Mouse (Mus musculus) c-Kit-positive CD71-positive TER-119-negative erythroid progenitor cells, embryonic 14.5 days (primary cell): ENCODE measurements around the gene Amigo1.
"Not testable (repeated sequence)": the region's sequence is repeated elsewhere in the genome, so short reads cannot be mapped to it uniquely, and the experiment has no call there.

Experiments
- DNase-seq: peaks from one replicate; pipeline ENCODE4 v3.0.0-alpha.2; 2013; ENCODE audit warnings: low read depth

The Amigo1 gene

DNA sequence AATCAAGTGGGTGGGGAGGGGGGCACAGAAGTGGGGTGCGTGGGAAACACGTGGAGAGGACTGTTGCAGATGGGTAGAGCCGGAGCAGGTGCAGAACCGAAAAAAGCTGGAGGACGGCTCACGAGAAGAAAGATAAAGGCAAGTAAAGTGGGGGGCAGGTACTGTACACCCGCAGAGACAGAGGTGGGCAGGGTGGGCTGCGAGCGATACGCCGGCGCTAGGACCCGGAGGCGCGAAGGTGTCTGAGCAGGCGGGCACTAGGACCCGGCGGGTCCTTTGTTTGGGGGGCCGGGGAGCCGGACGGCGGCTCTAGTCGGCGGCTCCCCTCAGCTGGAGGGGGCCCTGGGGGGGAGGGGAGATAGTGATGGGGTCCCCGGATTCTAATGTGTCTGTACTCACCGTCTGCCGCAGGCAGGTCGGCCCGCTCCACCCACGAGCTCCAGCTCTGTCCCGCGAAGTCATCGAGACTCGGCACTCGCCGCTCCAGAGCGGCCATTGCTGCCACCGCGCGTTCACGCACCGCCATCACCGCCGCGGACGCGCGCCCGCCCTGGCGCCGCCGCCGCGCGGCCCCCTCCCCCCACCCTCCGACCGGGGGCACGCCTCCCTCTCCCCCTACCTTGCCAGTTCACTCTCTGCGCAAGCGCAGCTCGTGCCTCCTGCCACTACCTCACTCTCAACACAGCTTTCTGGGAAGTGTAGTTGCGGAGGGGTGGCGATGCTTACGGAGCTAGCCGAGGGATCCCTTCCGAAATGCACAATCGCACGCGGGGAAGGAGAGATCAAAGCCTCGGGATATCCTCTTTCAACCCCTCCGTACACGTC lies 24.0 kb downstream of the Amigo1 start:
- DNase-seq, result peak; percentile 90

DNA sequence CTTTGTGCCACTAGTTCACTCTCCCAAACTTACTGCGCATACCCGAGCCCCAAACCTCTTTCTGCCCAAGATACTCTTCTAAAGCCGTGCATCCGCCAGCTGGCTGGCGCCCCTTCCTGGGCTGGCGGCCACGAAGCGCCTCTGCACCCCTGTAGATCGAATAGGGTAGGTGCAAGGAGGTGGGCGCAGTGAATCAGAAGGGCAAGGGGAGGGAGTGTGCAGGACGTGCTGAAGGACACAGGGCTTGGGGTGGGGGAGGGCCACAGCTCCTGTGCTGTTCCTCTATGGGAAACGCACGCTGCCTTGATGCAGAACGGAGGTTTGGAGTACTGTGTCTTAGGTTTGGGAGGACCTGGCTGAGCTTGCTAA lies 24.6 kb downstream of the Amigo1 start, which contains the start of gene Atxn7l2:
TSS of gene Atxn7l2 (minus strand) at position 164 of the 369 bp plus-strand sequence.
- peak; percentile 20 for DNase-seq

DNA sequence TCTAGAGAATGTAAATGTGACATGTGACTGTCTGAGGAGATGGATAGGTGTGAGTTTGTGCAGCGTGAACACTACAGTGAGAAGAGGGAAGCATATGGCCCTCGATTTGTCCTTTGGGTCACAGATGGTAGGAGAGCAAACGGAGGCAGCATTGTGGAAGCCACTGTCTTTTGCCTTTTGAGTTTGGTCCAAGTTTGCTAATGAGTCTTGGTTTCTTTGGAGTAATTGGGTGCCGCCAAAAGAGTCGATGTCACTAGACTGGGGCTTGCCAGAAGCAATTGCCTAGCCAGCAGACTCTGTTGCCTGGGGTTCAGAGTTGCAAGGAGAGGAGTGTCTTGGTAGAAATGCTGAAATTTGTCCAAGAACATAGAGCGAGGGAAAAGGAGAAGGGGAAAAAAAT lies 25.7 kb downstream of the Amigo1 start:
- DNase-seq, result no peak

DNA sequence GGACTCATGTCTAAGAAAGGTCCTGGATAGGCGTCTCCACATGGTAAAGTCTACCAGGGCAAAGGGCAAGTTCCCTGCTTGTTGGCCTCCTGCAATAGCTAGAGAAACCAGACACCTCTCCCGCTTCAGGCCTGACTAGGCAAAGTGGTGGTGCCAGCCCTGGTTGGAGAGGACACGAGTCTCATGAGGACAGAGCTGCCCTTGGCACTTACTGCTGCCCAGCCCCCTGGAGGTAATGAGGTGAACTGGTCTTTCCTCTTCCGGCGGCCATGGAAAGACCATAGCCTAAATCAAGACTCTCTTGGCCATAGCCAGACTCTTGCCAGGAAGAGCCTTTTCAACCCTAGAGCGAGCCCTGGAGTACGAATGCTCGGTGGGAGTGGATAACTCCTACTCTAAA lies 26.3 kb downstream of the Amigo1 start:
- DNase-seq, result no peak

DNA sequence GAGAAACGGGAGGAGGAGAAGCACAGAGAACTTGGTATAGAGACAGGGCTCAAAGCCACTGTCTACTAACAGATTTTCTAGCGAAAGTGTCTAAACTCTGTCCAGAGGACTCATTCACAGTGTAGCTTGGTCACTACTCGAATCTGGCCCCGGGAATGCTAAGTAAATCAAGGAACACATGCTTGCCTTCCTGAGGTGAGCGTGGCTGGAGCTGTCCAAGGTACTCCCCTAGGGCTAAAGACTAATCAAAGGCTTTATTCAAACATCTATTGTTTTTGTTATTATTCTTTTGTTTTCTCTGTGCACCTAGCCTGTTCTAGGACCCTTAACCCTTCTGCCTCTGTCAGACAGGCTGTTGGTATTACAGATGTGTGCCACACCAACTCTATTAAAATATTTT lies 28.6 kb downstream of the Amigo1 start:
- peak; percentile 32 for DNase-seq

DNA sequence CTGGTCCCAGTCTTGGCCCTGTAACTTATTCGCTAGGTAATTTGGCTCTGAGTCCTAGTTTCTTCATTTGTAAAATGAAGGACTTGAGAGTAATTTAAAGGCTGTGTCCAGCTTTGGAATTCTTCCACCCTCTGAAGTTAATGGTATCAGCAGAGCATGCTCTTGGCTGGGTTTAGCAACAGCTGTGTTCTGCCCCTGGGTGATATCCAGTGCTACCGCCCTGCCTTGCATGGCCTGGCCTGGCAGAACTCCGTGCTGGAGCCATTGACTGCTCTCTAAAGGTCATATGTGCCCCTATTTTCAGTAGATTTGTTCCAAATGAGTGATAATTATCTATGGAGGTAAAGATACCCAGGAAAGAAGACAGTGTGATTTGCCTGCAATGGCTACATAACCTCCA lies 34.5 kb downstream of the Amigo1 start:
- DNase-seq, result no peak

DNA sequence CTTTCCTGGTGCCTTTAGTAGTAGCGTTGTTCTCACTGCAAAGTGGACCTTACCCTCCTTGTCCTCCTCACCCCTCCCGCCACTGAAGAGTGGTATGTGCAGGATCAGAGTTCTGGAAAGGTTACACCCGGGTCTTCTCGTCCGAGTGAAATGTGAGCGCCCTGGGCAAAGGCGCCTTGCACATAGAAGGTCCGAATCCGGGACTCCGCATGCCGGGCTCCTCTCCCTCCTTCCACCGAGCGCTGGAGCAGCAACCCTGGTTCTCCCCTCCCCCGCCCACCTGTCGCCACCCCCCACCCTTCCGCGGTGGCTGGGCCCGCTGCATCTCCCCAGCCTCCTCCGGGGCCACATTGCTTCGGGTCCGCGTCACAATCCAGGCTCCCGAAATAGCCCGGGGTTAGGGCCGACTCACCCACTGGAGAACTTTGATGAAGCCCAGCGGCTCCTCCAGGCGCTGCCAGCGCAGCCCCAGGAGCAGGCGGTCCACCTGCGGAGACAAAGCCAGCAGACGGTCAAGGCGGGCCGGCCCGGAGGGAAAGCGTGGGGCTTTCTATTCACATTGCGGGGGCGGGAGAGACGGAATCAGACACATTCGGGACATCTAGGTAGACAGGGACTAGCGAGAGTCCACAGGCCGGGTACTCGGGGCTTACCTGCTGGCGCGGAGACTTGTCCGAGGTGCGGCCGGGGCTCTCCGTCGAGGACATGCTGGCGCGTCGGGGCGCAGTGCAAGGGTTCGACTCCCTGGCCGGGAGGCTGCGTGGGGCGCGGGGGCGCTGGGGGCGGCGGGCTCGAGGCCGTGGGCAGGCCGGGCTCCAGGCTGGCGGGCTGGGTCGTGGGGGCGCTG lies 39.8 kb downstream of the Amigo1 start:
- no peak for DNase-seq

DNA sequence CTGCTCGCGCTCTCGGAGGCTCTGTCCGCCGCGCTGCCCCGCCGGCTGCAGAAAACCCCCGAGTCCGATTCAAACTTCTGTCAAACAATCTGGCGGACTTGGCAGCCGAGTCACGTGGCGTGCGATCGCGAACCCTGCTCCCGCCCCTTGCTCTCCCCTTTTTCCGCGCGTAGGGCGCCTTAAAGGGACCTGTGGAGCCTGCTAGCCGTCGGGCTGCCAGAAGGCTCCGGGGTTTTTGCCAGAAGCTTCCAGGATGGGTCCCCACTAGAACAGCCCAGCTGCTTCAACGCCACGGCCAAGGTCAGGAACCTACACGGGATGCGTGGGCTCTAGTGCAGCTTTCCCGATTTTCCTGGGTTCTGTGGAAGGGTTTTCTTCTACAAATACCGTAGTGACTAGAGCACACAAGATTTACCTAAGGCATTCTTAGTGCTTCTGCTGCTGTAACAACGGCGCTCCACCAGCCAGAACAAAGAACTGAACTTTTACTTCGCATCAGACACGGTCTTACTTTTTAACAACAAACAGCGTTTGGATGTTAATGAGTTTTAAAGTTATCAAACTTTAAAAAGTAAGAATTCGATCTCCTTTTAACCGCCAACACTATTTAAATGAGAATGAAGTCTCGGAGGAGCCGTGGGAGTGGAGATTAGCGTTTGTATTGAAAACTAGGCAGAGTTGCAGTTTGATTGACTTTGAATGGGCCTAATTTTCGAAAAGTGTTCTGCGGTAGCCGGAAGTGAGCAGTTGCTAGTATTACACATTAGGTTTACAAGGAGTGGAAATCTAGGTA lies 40.6 kb downstream of the Amigo1 start, which contains the start of gene Sypl2:
TSS of gene Sypl2 (minus strand) at position 91 of the 793 bp plus-strand sequence.
- DNase-seq, result no peak

DNA sequence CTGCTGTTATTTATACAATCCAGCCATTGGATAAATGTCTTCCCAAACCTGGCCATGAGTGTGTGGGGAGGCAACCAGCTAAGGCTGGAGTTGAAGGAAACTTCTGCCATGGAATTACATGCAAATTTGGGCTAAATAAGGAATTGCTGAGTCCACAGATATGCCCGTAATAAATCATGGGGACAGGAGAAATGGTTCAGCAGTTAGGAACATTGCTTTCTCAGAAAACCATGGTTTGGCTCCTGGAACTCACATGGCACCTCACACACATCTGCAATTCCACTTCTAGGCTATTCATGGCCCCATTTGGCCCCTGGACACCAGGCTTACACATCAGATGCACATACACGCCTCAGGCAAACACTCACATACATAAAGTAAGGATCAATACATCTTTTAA lies 41.4 kb downstream of the Amigo1 start:
- DNase-seq, result no peak

DNA sequence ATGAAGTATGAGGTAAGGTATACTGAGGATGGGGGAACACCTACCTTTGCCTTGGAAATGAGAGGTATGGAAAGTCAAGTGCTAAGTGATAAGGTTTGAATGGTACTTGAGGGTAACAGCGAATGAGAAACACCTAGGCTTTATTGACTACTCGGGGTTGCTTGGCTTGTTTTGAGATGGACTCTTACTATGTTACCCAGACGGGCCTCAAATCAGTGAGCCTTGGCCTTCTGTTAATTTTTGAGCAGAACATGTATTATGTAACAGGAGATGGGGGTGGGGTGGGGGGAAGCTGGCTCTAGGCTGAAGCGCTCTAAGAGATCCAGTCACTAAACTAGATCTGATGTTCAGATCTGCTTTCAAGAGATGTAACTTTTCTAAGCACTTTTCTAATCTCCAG lies 45.5 kb downstream of the Amigo1 start:
- no peak for DNase-seq

DNA sequence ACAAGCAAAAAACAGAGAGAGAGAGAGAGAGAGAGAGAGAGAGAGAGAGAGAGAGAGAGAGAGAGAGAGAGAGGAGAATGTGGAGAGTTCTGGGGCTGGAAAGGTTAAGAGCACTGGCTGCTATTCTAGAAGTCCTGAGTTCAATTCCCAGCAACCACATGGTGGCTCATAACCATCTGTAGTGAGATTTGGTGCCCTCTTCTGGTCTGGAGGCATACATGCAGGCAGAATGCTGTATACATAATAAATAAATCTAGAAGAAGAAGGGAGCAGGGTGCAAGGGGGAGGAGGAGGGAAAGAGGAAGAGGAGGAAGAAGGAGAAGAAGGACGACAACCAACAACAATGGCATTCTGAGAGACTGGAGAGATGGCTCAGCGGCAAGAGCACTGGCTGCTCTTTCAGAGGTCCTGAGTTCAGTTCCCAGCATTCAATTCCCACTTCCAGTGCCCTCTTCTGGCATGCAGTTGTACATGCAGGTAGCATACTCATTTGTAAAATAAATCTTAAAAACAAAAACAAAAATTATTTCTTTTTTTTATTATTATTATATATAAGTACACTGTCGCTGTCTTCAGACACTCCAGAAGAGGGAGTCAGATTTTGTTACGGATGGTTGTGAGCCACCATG lies 51.5 kb downstream of the Amigo1 start:
- not testable (repeated sequence) for DNase-seq

DNA sequence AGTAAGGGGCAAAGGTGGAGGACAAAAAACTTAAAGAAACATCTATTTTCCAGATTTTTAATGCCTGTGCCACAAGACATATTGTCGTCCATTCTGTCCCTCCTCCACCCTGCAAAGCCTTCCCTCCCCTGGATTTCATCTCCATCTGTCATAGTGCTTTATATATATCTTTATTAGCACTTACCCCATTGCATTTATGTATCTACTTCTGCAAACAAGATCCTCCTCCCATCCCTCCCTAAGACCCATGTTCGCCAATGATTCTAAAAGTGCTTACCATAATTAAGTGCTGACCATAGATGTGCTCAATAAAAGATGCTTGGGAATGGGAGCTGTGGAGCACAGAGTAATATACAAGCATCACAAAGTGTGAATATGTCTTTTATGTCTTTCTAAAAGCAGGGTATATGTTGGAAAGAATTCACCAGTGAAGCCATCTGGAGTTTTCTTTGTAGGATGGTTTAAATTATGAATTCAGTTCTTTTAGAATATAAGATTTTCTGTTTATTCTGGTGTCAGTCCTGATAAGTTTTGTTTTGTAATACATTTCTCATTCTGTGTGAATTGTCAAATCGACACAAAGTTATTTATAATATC lies 55.2 kb downstream of the Amigo1 start:
- no peak for DNase-seq
